Mouse (Mus musculus) liver, embryonic 13.5 days (tissue): Measurements from ENCODE around the gene Olfr44. TPM values are rescaled to one million over a fixed set of nuclear protein-coding genes. Genes with fewer than 3 reads are reported as not detected.

Source experiments
- ATAC-seq: fragments of 200-750 bp; cut with Nextera tagmentation; 2 replicates; pipeline ENCODE4 v1.8.0; 2017; ENCODE audit warnings: low read depth, mild to moderate bottlenecking, moderate number of reproducible peaks, moderate library complexity
- DNase-seq: peaks from one replicate; pipeline ENCODE4 v3.0.0; 2022
- H3K27ac ChIP-seq: fragments of 300-500 bp; sonication (generic); 2 replicates; pipeline ENCODE4 v1.5.1; 2015; ENCODE audit warnings: moderate library complexity, mild to moderate bottlenecking, inconsistent platforms
- H3K27me3 ChIP-seq: fragments of 300-500 bp; sonication (generic); 2 replicates; pipeline ENCODE4 v1.6.1; 2015; ENCODE audit warnings: mild to moderate bottlenecking, inconsistent platforms
- H3K36me3 ChIP-seq: fragments of 300-500 bp; sonication (generic); 2 replicates; pipeline ENCODE4 v1.6.1; 2015; ENCODE audit warnings: mild to moderate bottlenecking, inconsistent platforms
- H3K4me1 ChIP-seq: fragments of 300-500 bp; sonication (generic); replicated peaks from 2 replicates; pipeline ENCODE4 v1.6.1; 2015; ENCODE audit warnings: inconsistent platforms
- H3K4me2 ChIP-seq: fragments of 300-500 bp; sonication (generic); 2 replicates; pipeline ENCODE4 v1.6.1; 2015; ENCODE audit warnings: inconsistent platforms, mild to moderate bottlenecking, moderate library complexity
- H3K4me3 ChIP-seq: fragments of 300-500 bp; sonication (generic); replicated peaks from 2 replicates; pipeline ENCODE4 v1.5.1; 2015; ENCODE audit warnings: mild to moderate bottlenecking, inconsistent platforms
- H3K9ac ChIP-seq: fragments of 300-500 bp; sonication (generic); 2 replicates; pipeline ENCODE4 v1.6.1; 2015; ENCODE audit warnings: mild to moderate bottlenecking, inconsistent platforms
- H3K9me3 ChIP-seq: fragments of 300-500 bp; sonication (generic); replicated peaks from 2 replicates; pipeline ENCODE4 v1.6.1; 2016; ENCODE audit warnings: inconsistent platforms
- whole genome bisulfite sequencing: fragments of 180-500 bp; shearing (Covaris S2); methylation state at CpG from one replicate; pipeline ENCODE4 v1.1.7; 2015; ENCODE audit not compliant: insufficient replicate concordance; 5-methylcytosine and 5-hydroxymethylcytosine counted together
- polyA plus RNA-seq: library from polyadenylated mRNA; unstranded; fragments of >200 nt; fragmentation: Nextera tagmentation; extraction: Ambion mirVana; gene quantifications from 2 replicates; pipeline ENCODE4 v1.2.1, GENCODE M21; 2015

Gene Olfr44
- not detected in 2 replicates for polyA plus RNA-seq

DNA sequence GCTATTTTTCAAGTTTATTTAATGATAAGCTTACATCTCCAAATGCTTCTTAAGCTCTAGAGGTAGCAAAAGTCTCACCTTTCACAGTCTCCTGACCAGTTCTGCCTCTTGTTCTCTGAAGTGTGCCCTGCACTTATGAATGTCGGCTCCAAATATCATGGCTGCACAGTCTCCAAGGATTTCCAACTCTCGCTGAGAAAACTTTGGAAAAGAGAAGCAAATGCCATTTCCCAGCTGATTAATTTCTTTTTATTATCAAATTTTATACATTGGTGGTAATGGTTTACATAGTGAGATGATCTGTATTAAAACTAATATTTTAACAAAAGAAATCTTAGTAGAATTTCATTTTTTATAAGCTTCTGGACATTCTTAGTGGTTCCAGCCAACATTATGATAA lies at the start of gene Olfr44:
Gene Olfr44, minus strand, starts transcription at position 101 of the 400 bp plus-strand sequence.
- 70% methylated on average over 2 of the region's 2 CpGs for WGBS
- ATAC-seq (no peak), DNase-seq (no peak)
- Histone ChIP-seq H3K9me3 (no peaks in the 10 kb centered on the region), H3K27me3 (no peaks in the 10 kb centered on the region), H3K4me2 (no peak within 1 kb of the TSS), H3K4me1 (no peaks in the 10 kb centered on the region), H3K36me3 (no peaks in the 10 kb centered on the region), H3K4me3 (no peak within 1 kb of the TSS), H3K9ac (no peak within 1 kb of the TSS), H3K27ac (no peak within 1 kb of the TSS)

GRCm38 (mm10) chr9:39523616-39524285 lies 30.0 kb upstream of the Olfr44 start:
- WGBS = 55% methylated on average over 1 of the region's 1 CpGs
- H3K9me3 ChIP-seq = no peaks in the 10 kb centered on the region
- H3K36me3 ChIP-seq = no peaks in the 10 kb centered on the region
- ATAC-seq = no peak
- H3K27me3 ChIP-seq = no peaks in the 10 kb centered on the region
- DNase-seq = no peak
- H3K9ac ChIP-seq = no peak overlapping the region
- no peak overlapping the region for H3K4me2 ChIP-seq
- no peak overlapping the region for H3K4me3 ChIP-seq
- H3K27ac ChIP-seq = no peak overlapping the region
- H3K4me1 ChIP-seq = no peaks in the 10 kb centered on the region

DNA sequence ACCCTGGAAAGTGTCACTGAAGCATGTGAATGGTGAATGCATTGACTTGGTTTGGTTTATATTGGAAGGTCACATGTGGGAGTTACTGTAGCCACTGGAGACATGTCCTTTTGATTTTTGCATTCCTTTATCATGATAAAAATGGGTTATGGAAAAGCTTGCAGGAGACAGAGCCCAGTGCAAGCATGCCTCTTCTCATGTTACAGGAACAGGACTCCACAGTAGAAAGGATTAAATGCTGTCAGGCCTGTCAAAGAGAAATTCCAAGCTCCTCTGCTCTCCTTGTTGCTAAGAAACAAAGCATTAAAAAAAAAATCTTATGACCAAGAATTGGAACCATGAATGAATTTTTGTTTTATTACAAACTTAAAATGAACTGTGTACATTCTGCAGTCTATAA lies 24.8 kb upstream of the Olfr44 start:
- Histone ChIP-seq H3K27ac (no peak overlapping the region), H3K4me2 (no peak overlapping the region), H3K4me3 (no peak overlapping the region), H3K9ac (no peak overlapping the region), H3K36me3 (no peaks in the 10 kb centered on the region), H3K4me1 (no peaks in the 10 kb centered on the region), H3K9me3 (no peaks in the 10 kb centered on the region), H3K27me3 (no peaks in the 10 kb centered on the region)
- ATAC-seq (no peak), DNase-seq (no peak)

DNA sequence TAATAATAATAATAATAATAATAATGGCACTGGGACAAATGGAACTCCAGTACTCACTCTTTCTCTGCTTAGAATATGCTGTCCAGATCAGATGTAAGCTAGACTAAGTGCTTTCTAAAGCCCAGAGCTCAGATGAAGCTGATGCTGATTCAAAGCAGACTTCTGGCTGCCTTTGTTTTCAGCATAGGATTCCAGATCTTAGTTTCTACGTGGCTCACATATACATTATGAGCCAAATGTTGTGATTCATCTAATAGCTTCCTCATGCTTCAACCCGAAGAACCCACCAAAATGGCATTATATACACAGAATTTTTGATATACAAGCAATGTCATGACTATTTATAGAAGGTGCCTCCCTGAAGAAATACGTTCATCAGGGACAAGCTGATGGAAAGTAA lies 21.7 kb upstream of the Olfr44 start, which contains the start of gene Olfr957:
Gene Olfr957, minus strand, starts transcription at position 279 of the 400 bp plus-strand sequence.
- Histone ChIP-seq H3K27ac (no peak within 1 kb of the TSS), H3K9me3 (no peaks in the 10 kb centered on the region), H3K27me3 (no peaks in the 10 kb centered on the region), H3K36me3 (no peaks in the 10 kb centered on the region), H3K4me1 (no peaks in the 10 kb centered on the region), H3K9ac (no peak within 1 kb of the TSS), H3K4me2 (no peak within 1 kb of the TSS), H3K4me3 (no peak within 1 kb of the TSS)
- WGBS = 49% methylated on average over 3 of the region's 3 CpGs
- ATAC-seq (no peak), DNase-seq (no peak)

GRCm38 (mm10) chr9:39509412-39509811 lies 15.6 kb upstream of the Olfr44 start:
- Histone ChIP-seq H3K9me3 (no peaks in the 10 kb centered on the region), H3K4me1 (no peaks in the 10 kb centered on the region), H3K27me3 (no peaks in the 10 kb centered on the region), H3K4me3 (no peak overlapping the region), H3K4me2 (no peak overlapping the region), H3K27ac (no peak overlapping the region), H3K9ac (no peak overlapping the region), H3K36me3 (no peaks in the 10 kb centered on the region)
- 65% methylated on average over 9 of the region's 9 CpGs for WGBS
- ATAC-seq (no peak), DNase-seq (no peak)

DNA sequence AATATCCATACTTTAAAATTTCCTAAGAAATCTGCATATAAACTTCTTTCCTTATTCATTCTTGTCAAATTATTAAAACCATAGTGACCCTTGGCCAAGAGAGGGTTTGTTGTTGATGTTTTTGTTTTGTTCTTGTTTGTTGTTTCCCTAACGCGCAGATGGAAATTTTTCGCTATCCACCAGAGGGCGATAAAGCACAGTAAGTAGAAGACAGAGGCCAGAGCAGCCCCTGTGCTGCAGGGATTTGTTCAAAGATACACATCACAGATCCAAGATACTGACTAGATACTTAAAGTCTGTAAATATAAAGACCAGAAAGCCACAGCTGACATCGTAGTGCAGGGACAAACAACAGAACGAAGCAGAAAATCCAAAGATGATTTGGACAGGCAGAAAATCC lies 15.2 kb upstream of the Olfr44 start:
- Histone ChIP-seq H3K9me3 (no peaks in the 10 kb centered on the region), H3K4me1 (no peaks in the 10 kb centered on the region), H3K36me3 (no peaks in the 10 kb centered on the region), H3K27me3 (no peaks in the 10 kb centered on the region), H3K4me2 (no peak overlapping the region), H3K4me3 (no peak overlapping the region), H3K9ac (no peak overlapping the region), H3K27ac (no peak overlapping the region)
- no peak for ATAC-seq
- 6% methylated on average over 6 of the region's 6 CpGs for WGBS
- no peak for DNase-seq

GRCm38 (mm10) chr9:39471844-39472243 lies 22.0 kb downstream of the Olfr44 start, which contains the start of gene Olfr955:
Olfr955 (minus strand) TSS chr9:39471944.
- Histone ChIP-seq H3K9ac (no peak within 1 kb of the TSS), H3K4me1 (no peaks in the 10 kb centered on the region), H3K27ac (no peak within 1 kb of the TSS), H3K9me3 (no peaks in the 10 kb centered on the region), H3K27me3 (no peaks in the 10 kb centered on the region), H3K4me2 (no peak within 1 kb of the TSS), H3K4me3 (no peak within 1 kb of the TSS), H3K36me3 (no peaks in the 10 kb centered on the region)
- WGBS = 27% methylated on average over 1 of the region's 1 CpGs
- ATAC-seq = no peak
- DNase-seq = no peak

GRCm38 (mm10) chr9:39456401-39456800 lies 37.4 kb downstream of the Olfr44 start, which contains the start of gene Olfr954:
Olfr954 (plus strand) TSS chr9:39456701.
- ATAC-seq = no peak
- H3K4me2 ChIP-seq = no peak within 1 kb of the TSS
- WGBS = 67% methylated on average over 6 of the region's 6 CpGs

More at GRCm38 (mm10) chr9:39456401-39456800, 37.4 kb downstream of the Olfr44 start, which contains the start of gene Olfr954:
- Histone ChIP-seq H3K9me3 (no peaks in the 10 kb centered on the region), H3K36me3 (no peaks in the 10 kb centered on the region), H3K27me3 (no peaks in the 10 kb centered on the region), H3K4me3 (no peak within 1 kb of the TSS), H3K27ac (no peak within 1 kb of the TSS), H3K4me1 (no peaks in the 10 kb centered on the region), H3K9ac (no peak within 1 kb of the TSS)
- no peak for DNase-seq

Other genes starting within 250 kb of the Olfr44 start
- not detected in 2 replicates for gene Olfr1537, start 244.0 kb downstream of the Olfr44 start, polyA plus RNA-seq
- gene Olfr945, start 217.2 kb downstream of the Olfr44 start, polyA plus RNA-seq = not detected in 2 replicates
- gene Olfr948, start 167.9 kb downstream of the Olfr44 start, polyA plus RNA-seq = not detected in 2 replicates
- not detected in 2 replicates for gene Olfr951, start 106.6 kb downstream of the Olfr44 start, polyA plus RNA-seq
- gene Olfr952, start 66.8 kb downstream of the Olfr44 start, polyA plus RNA-seq = not detected in 2 replicates
- gene Olfr954, start 37.3 kb downstream of the Olfr44 start, polyA plus RNA-seq = not detected in 2 replicates
- not detected in 2 replicates for gene Olfr955, start 22.1 kb downstream of the Olfr44 start, polyA plus RNA-seq
- gene Olfr957, start 21.8 kb upstream of the Olfr44 start, polyA plus RNA-seq = not detected in 2 replicates
- not detected in 2 replicates for gene Olfr958, start 60.1 kb upstream of the Olfr44 start, polyA plus RNA-seq
- gene Olfr959, start 81.6 kb upstream of the Olfr44 start, polyA plus RNA-seq = not detected in 2 replicates
- 3.6 and 3.9 TPM in 2 replicates for gene AW551984, start 110.4 kb upstream of the Olfr44 start, polyA plus RNA-seq
- gene Olfr148, start 116.7 kb upstream of the Olfr44 start, polyA plus RNA-seq = not detected in 2 replicates
- not detected in 2 replicates for gene Olfr960, start 127.4 kb upstream of the Olfr44 start, polyA plus RNA-seq
- not detected in 2 replicates for gene Olfr961, start 151.1 kb upstream of the Olfr44 start, polyA plus RNA-seq
- not detected in 2 replicates for gene Olfr963, start 173.2 kb upstream of the Olfr44 start, polyA plus RNA-seq
- not detected in 2 replicates for gene Olfr149, start 213.1 kb upstream of the Olfr44 start, polyA plus RNA-seq
- not detected in 2 replicates for gene Olfr965, start 217.4 kb upstream of the Olfr44 start, polyA plus RNA-seq
- gene Olfr150, start 237.0 kb upstream of the Olfr44 start, polyA plus RNA-seq = not detected in 2 replicates